Mouse (Mus musculus) CD4-positive, CD25-positive, alpha-beta regulatory T cell (primary cell): ENCODE results near the gene Nkx1-1. TPM values are rescaled to one million over a fixed set of nuclear protein-coding genes. Genes with fewer than 3 reads are reported as not detected.

Experiments
- polyA plus RNA-seq: library from polyadenylated mRNA; unstranded; fragments of 100-300 nt; shearing (Covaris generic); gene quantifications from one replicate; pipeline ENCODE4 v1.2.1, GENCODE M21; 2017

Gene Nkx1-1
- not detected for polyA plus RNA-seq

DNA sequence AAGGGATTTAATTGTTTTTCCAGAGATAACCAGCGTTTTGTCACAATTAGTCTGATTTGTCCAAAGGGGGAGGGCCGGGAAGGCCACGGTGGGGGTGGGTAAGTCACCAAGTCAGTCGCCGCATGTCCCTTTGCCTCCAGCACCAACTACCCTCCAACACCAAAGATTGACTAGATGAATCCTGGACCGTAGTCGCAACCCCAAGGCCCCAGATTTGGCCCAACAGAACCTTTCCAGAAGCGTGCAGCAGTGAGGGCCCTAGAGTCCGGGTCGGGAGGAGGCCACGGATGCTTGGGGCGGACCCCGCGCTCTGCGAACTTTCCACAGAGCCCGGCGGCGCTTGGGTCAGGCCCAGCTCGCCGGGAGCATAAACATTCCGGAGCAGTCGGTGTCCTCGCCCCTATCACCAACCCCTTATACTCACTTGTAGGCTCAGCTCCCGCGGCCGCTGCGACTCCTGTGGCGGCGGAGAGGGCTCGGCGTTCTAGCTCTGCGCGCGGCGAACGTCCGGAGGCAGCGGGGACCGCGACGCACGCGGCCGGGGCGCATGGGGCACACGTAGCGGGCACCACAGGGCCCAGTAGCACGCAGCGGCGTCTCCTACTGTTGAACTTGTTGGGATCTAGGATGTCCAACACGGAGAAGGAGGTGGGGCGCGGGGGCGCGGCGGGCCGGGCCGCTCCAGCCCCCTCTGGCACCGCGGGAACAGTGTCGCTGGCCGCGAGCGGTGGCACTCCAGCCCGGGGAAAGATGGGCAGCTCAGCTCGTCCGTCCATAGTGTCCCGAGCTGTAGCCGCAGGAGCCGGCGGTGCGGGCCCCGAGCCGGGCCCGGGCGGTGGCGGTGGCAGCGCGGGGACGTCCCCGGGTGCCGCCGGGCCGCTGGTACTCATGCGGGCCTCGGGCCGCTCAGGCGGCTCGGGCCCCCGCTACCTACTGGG lies at the start of gene Nkx1-1:
TSS of gene Nkx1-1 (minus strand) at position 776 of the 938 bp plus-strand sequence.

Other genes starting within 250 kb of the Nkx1-1 start
- not detected for gene Spon2, start 215.5 kb downstream of the Nkx1-1 start, polyA plus RNA-seq
- gene Ctbp1, start 159.0 kb downstream of the Nkx1-1 start, polyA plus RNA-seq: 313 TPM
- gene Maea, start 98.5 kb downstream of the Nkx1-1 start, polyA plus RNA-seq: 102 TPM
- gene Uvssa, start 55.4 kb downstream of the Nkx1-1 start, polyA plus RNA-seq: 13.9 TPM
- gene Fam53a, start 195.7 kb upstream of the Nkx1-1 start, polyA plus RNA-seq: 84.9 TPM
- 0.60 TPM for gene Gm9903, start 195.9 kb upstream of the Nkx1-1 start, polyA plus RNA-seq
- gene Slbp, start 218.6 kb upstream of the Nkx1-1 start, polyA plus RNA-seq: 131 TPM
- gene Tacc3, start 224.2 kb upstream of the Nkx1-1 start, polyA plus RNA-seq: 16.1 TPM
- 34.5 TPM for gene Tmem129, start 224.4 kb upstream of the Nkx1-1 start, polyA plus RNA-seq